Mouse (Mus musculus) brain, embryonic 18.5 days (tissue): ENCODE measurements around the gene Crhbp.

ENCODE experiments used
- DNase-seq: peaks from one replicate; pipeline ENCODE4 v3.0.0-alpha.2; 2012; ENCODE audit warnings: low read depth, low spot score

Crhbp gene

DNA sequence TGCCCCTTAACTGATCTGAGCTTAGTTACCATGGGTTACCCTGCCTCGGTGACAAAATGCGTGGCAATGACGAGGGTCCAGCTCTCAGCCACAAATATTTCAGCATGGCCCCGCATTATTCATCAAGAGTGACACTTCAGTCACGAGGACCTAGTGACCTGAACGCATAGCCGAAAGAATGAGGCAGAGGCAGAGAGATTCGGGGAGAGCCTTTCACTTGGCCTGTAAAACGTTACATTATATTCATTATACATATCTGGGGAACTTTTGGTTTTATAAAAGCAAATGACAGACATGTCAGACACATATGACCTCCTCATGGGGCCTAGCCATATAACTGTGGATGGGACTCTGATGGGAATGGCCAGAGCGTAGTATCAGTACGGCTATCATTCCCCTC lies at the start of gene Crhbp:
Gene Crhbp, minus strand, starts transcription at position 101 of the 400 bp plus-strand sequence.
- DNase-seq = no peak

DNA sequence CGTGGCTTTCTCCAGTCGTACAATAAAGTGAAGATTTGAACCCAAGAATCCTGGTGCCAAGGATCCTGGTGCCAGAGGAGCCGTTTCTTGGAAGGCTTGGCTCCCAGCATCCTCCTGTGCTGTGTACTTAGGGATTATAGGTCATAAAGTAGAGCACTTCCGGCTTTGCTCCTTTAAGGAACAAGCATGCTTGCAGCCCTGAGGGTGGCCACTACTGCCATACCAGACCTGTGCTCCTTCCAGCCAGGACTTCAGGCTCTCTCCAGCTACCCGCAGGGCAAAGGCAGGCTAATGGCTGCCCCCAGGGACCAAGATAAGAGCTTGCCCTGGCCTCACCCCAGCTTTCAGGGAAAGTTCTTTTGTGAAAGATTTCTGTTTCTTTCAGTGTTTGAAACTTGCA lies 48.6 kb upstream of the Crhbp start:
- no peak for DNase-seq

DNA sequence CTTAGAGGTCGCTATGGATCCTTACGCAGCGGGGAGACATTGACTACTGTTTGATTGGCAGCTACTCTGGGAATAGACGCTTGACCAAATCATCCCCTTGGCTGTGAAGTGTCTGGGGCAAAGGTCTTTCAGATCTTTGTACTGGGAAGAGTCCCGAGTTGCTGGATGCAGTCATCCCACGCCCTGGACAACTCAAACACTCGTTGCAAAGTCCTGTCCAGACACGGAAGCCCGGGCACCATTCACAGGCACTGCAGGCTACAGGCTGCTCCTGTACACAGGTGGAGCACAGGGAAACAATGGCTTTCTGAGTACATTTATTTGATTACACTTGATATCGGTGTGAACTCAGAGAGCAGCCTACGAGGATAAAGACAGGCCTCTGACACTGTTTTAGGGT lies 46.6 kb upstream of the Crhbp start:
- DNase-seq = no peak

DNA sequence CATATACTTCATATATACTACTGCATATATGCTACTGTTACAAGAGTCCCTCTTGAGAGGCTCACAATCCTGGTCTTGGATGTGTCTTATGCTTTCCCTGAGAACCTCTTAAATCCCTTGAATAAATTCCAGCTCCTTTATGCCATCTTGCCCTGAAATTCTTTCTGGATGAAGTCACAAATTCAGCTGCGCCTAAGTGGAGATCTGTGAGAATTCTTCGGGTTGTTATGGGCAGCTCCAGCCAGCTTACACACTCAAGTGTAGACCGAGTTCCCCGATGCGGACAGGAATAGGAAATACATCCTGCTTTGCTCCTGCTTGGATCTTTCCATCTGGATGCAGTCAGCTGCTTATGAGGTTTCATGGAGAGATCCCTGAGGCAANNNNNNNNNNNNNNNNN lies 39.9 kb upstream of the Crhbp start:
- no peak for DNase-seq

- DNase-seq = peak; percentile 40
These were observed 36.7 kb upstream of the Crhbp start for GRCm38 (mm10) chr13:95481428-95481827.

GRCm38 (mm10) chr13:95478671-95479413 lies 34.1 kb upstream of the Crhbp start, which contains the start of gene S100z:
S100z (minus strand) TSS chr13:95478721.
- no peak for DNase-seq

- no peak for DNase-seq
These were observed 32.4 kb upstream of the Crhbp start for GRCm38 (mm10) chr13:95477173-95477572.

DNA sequence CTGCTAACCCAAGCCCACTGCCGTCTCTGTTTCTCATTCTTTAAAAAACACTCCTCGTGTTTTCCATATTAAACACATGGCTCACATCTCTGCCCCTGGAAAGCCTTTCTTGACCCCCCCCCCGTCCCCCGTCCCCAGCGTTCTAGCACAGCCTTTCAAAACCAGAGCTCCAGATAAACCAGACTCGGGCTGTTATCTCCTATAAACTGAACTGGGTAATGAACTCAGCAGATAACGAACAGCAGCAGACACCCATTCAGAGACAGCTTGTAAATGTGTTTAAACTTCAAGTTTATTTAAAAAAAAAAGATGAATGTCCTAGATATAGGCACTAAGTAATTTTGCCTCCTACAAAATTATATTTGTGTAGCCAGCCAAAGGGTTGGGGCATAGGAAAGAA lies 30.4 kb upstream of the Crhbp start:
- no peak for DNase-seq

DNA sequence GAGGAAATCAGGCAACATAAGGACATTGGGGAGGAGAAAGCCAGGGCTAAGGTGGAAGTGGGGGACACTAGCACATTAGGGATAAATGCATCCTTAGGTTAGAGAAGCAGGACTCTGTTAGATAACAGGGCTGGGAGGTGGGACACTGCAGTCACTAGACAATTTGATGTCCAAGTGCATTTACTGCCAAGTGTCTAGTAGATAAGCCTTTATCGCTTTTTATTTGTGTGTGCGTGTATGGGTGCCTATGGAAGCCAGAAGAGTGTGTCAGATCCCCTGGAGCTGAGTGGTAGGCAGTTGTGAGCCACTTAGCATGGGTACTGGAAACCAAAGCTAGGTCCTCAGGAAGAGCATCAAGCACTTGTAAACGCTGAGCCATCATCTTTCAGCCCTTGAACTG lies 29.6 kb upstream of the Crhbp start:
- DNase-seq = no peak

DNA sequence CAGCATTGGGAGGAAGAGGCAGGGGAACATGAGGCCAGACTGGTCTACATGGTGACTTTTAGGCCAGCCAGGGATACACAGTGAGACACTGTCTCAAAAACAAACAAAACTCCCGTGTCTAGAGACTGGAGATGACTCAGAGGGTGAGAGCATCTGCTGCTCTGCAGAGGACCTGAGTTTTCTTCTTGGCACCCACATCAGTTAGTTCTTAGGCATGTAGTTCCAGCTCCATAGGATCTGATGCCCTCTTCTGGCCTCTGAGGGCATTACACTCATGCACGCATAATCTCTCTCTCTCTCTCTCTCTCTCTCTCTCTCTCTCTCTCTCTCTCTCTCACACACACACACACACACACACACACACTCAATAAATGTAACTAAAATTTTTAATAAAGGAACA lies 26.2 kb upstream of the Crhbp start:
- DNase-seq = no peak

- DNase-seq = no peak
These were observed 6.8 kb upstream of the Crhbp start for GRCm38 (mm10) chr13:95451529-95451928.

DNA sequence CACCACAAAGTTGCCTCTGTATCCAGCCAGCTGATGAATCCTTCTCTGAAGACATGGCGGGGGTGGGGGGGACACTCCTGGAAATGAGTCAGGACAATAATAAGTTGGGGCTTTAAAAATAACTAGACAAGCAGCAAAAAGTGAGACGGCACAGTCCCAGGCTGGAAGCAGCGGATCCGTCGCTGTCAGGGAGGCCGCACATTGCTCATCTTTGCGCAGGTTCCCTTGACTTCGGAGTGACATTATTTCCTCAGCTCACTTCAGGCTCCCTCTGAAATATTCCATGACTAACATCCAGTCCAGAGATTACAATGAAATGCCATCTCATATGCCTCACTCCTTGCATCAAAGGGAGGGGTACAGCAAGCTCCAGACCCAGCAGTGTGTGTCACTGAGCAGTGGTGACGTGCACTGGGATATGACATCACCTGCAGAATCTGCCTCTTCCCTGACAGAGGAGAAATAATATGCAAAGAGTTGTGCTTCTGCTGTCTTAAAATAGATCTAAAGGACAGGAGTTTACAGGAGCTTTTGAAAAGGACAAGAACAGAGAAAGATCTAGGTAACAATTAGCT lies 6.0 kb upstream of the Crhbp start:
- DNase-seq = no peak

DNA sequence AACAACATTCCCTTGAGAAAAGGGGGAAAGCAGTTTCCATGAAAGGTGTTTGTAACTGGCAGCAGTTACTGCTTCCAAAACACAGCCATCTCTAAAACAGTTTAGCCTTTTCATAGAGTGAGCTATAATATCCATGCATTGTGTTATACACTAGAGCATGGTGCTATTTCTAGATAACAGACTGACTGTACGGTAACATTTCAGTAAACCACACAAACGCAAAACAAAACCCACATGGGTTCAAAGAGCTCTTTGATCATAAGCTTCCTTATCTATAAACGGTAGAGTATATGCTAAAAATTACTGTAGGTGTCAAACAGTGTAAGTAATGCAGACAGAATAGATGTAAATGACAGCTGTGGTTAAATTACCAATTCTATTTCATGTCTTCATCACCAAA lies 5.0 kb upstream of the Crhbp start:
- DNase-seq = no peak

- DNase-seq = no peak
These were observed 433 bp downstream of the Crhbp start for GRCm38 (mm10) chr13:95444291-95444690.

DNA sequence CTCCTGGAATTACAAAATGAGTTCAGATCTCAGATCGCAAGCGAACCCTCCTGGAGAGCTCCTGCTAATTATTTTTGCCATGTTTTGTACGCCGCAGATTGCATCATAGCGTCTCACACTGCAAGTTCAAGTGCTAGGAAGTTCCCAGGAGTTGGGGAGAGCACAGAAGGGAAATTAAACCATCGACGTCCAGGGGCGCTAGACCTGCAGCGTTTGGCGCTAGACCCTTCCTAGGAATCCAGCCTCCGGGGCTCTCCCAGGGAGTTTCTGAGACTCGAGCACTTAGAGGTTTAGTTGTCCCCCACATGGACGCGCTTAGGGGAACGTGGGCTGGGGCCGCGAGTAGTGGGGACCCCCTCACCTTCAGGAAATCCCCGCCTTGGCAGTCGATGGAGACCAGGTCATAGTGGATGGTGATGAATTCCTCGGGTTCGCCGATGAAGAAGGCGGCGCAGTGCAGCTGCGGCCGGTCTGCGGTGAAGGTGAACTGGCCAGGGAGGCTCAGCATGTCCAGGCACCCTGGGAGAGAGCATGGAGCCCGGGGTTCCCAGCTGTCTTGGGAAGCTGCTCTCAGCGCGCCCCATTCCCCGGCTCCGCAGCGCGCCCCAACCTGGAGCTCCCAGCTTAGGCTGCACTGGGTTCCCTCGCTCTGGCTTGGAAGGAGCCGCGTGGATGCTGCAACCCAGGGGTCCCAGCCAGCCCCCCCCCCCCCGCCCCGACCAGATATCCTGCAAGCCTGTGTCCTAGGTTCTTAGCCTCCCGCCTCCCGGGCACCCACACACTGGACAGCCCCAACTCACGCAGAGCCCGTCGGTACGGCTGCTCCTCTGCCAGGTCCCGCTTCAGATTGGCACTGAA lies 1.1 kb downstream of the Crhbp start:
- DNase-seq = no peak

- no peak for DNase-seq
These were observed 1.8 kb downstream of the Crhbp start for GRCm38 (mm10) chr13:95442901-95443300.

- DNase-seq = no peak
These were observed 5.2 kb downstream of the Crhbp start for GRCm38 (mm10) chr13:95439569-95439968.

DNA sequence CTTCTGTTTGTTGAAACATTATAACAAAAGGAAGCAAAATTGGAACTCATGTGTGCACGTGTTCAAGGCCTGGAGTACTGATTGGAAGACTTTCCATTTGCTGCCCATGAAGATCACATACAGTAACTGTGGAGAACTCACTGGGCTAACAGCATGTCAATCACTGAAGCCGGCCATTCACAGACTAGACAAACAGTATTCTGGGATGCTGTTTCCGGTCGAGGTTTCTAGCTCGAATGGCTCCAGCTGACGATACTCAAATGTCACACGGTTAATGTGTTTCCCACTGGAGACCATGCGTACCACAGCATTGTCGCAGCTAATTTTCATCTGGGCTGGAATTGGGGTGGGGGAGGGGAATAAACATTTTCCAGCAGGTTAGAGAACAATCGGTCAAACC lies 13.0 kb downstream of the Crhbp start:
- no peak for DNase-seq

DNA sequence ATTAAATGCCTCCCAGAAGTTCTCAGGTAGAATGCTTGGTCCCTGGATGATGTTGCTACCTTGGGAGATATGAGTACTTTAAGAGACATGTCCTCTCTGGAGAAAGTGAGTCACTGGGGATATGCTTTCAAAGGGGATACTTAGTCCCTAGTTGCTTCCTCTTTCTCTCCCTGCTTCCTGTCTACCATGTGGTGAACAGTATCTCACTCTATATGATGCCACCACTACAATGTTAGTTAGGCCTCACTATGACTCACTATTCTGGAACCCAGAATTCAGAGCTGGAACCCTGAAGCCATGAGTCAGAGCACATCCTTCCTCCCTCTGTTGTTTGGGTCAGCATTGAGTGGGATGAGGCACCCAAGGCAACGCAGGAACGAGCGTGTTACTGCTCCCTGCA lies 17.2 kb downstream of the Crhbp start:
- no peak for DNase-seq

DNA sequence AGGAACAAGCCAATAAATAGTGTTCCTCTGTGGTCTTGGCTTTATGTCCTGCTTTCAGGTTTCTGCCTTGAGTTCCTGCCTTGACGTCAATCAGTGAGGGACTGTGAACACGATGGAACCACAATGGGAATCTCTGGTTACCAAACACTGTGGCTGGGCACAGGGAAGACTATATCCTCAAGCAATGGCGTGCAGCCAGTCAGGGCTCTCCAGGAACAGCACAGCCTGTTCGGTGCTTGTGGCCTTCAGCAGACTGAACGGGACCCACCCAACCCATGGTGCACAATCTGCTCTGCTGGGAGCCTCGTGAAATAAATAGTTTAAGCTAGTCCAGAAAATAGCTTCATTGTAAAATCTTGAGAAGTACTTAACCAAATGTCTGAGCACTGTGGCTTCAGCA lies 18.3 kb downstream of the Crhbp start:
- no peak for DNase-seq

DNA sequence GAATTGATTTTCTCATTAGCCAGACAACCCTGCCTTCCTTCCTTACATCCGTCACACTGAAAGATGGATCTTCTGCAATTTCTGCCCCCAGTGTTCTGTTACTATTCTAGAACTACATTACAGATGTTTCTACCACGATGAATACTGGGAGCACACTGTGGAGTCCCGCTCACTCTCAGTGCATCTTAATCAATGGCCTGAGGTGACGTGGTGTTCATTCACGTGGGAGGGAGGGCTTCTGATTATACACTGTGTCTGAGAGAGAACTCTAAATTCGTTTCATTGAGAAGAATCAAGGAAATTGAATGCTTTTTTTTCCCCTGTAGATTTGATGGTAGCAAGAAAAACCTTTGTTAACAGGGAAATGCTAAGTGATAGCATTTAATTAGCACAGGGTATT lies 19.2 kb downstream of the Crhbp start:
- no peak for DNase-seq

DNA sequence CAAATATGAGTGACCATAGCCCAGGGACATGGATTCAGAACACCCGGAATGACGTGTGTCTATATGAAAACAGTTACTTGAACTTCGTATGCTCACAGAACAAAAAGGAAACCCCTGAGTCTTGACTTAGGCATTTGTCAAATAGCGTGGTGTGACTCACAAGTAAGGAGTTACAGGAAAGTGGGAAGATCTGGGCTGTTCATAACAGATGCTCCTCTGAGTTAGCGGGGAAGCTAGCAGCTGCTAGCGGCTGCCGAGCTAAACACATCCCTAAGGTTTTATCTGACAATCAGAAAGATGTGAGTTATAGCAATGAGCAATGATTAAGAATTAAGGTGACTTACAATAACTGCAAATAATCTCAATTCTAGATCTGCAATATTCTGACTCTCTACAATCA lies 19.8 kb downstream of the Crhbp start:
- DNase-seq = no peak
